Mouse (Mus musculus) stomach, postnatal 0 days (tissue): ENCODE data around the gene Pan2. TPM values are rescaled to one million over a fixed set of nuclear protein-coding genes. Genes with fewer than 3 reads are reported as not detected.

Source experiments
- ATAC-seq: fragments of 200-750 bp; cut with Nextera tagmentation; 2 replicates; pipeline ENCODE4 v1.8.0; 2017; ENCODE audit not compliant: low FRiP score, low TSS enrichment
- DNase-seq: peaks from one replicate; pipeline ENCODE4 v3.0.0-alpha.2; 2016; ENCODE audit warnings: low spot score
- H3K27ac ChIP-seq: fragments of 300-500 bp; sonication (generic); replicated peaks from 2 replicates; pipeline ENCODE4 v1.5.1; 2014; ENCODE audit warnings: mild to moderate bottlenecking, control low read depth
- H3K27me3 ChIP-seq: fragments of 300-500 bp; sonication (generic); 2 replicates; pipeline ENCODE4 v1.6.1; 2014; ENCODE audit warnings: low read length; ENCODE audit not compliant: control insufficient read depth, insufficient read depth
- H3K36me3 ChIP-seq: fragments of 300-500 bp; sonication (generic); 2 replicates; pipeline ENCODE4 v1.6.1; 2014; ENCODE audit warnings: low read length, mixed read lengths; ENCODE audit not compliant: control insufficient read depth, insufficient read depth
- H3K4me1 ChIP-seq: fragments of 300-500 bp; sonication (generic); replicated peaks from 2 replicates; pipeline ENCODE4 v1.6.1; 2014; ENCODE audit warnings: antibody characterized with exemption; ENCODE audit not compliant: control insufficient read depth, insufficient read depth
- H3K4me2 ChIP-seq: fragments of 300-500 bp; sonication (generic); replicated peaks from 2 replicates; pipeline ENCODE4 v1.6.1; 2014; ENCODE audit warnings: low read depth, mild to moderate bottlenecking, control low read depth, moderate library complexity
- H3K4me3 ChIP-seq: fragments of 300-500 bp; sonication (generic); 2 replicates; pipeline ENCODE4 v1.5.1; 2014; ENCODE audit warnings: low read depth, low read length, control low read depth
- H3K9ac ChIP-seq: fragments of 300-500 bp; sonication (generic); 2 replicates; pipeline ENCODE4 v1.6.1; 2014; ENCODE audit warnings: mild to moderate bottlenecking, low read length, control low read depth, mixed read lengths
- H3K9me3 ChIP-seq: fragments of 300-500 bp; sonication (generic); 2 replicates; pipeline ENCODE4 v1.6.1; 2016; ENCODE audit warnings: low read length; ENCODE audit not compliant: control insufficient read depth
- CTCF ChIP-seq: IDR thresholded peaks from 2 replicates; pipeline ENCODE4 v1.5.1; 2016; ENCODE audit warnings: antibody characterized with exemption, low read depth, mild to moderate bottlenecking, moderate library complexity
- EP300 ChIP-seq: optimal IDR thresholded peaks from 2 replicates; pipeline ENCODE3; 2016; ENCODE audit warnings: antibody characterized with exemption
- WGBS: fragments of 180-500 bp; shearing (Covaris S2); extraction: QIAGEN DNeasy Blood & Tissue Kit; methylation state at CpG from one replicate; pipeline ENCODE4 v1.1.7; 2014; 5-methylcytosine and 5-hydroxymethylcytosine counted together
- polyA plus RNA-seq: library from polyadenylated mRNA; unstranded; fragments of >200 nt; fragmentation: Nextera tagmentation; extraction: Ambion mirVana; gene quantifications from 2 replicates; pipeline ENCODE4 v1.2.1, GENCODE M21; 2015

Pan2 gene
- polyA plus RNA-seq, 1 experiment from 2014 or later, result 12.6 TPM

DNA sequence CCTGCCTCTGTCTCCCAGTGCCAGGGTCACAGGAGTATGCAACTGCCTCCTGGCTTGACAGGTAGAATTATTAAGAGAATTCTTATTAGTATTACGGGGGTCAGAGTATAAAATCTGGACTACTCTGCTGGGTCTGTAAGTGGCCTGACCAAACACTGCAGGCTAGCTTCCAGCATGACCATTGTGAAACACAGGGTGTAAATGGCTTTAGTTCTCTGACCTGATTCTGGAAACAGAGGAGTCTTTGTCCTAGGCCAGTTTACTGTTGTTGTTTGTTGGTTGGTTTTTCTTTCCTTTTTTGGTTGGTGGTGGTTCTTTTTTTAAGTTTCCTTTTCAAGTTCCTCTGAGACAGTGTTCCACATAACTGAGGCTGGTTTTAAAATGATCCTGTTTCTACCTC lies 40.3 kb downstream of the Pan2 start:
- no peak for ATAC-seq
- no peak for DNase-seq
- TF ChIP-seq EP300, result no peak
- H3K4me1 ChIP-seq, result 0 out of 2 replicates have a peak, but pooled peaks cover 1% of the 10 kb centered on the region
- H3K9me3 ChIP-seq, result no peaks in the 10 kb centered on the region
- H3K9ac ChIP-seq, result no peak overlapping the region
- WGBS, result 92% methylated on average over 1 of the region's 1 CpGs
- H3K36me3 ChIP-seq, result no peaks in the 10 kb centered on the region
- H3K27ac ChIP-seq, result 0 out of 2 replicates have a peak overlapping the region, but pooled peaks have one; percentile 58
- H3K4me3 ChIP-seq, result no peak overlapping the region
- H3K4me2 ChIP-seq, result no peak overlapping the region
- no peaks in the 10 kb centered on the region for H3K27me3 ChIP-seq

DNA sequence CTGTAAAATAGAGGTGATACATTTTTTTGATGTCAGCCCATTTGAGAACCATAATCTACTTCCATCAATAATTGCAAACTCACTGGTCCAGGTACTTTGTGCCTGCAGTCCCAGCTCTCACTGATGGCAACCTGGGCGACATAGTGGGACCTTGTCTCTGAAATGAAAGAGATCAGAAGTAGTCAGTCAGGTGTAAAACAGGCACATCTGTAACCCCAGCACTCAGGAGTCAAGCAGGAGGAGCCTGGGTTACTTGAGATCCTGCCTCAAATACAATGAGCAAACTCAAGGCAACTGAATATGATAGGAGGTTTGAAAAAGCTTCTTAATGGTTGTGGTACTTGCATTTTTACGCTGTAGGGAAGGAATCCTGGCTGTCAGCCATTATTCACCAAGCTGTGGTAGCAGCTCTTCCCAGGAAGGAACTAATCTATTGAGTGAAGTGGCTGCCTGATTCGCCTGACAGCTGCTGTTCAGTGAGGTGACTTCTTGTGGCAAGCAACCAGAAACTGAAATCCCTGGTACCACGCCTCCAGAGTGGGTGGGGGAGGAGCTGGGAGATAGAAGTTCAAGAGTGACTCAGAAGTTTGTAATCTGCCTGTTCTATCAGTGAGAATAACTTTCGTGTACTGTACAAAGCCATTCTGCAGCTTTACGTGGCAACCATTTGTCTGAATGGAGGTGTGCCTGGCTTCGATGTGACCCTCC lies 41.6 kb downstream of the Pan2 start:
- H3K9me3 ChIP-seq, result no peaks in the 10 kb centered on the region
- H3K27me3 ChIP-seq, result no peaks in the 10 kb centered on the region
- no peaks in the 10 kb centered on the region for H3K36me3 ChIP-seq
- TF ChIP-seq EP300 (no peak), CTCF (no peak)
- H3K4me2 ChIP-seq, result peak overlapping the region; percentile 45
- ATAC-seq (peak; percentile 85), DNase-seq (peak; percentile 87)
- peak overlapping the region; percentile 10; the same call in 1 of the 2 replicates for H3K4me3 ChIP-seq
- WGBS, result 18% methylated on average over 7 of the region's 7 CpGs
- H3K27ac ChIP-seq, result peak overlapping the region; percentile 70
- no peaks in the 10 kb centered on the region for H3K4me1 ChIP-seq
- H3K9ac ChIP-seq, result peak overlapping the region; percentile 23; the same call in 1 of the 2 replicates

DNA sequence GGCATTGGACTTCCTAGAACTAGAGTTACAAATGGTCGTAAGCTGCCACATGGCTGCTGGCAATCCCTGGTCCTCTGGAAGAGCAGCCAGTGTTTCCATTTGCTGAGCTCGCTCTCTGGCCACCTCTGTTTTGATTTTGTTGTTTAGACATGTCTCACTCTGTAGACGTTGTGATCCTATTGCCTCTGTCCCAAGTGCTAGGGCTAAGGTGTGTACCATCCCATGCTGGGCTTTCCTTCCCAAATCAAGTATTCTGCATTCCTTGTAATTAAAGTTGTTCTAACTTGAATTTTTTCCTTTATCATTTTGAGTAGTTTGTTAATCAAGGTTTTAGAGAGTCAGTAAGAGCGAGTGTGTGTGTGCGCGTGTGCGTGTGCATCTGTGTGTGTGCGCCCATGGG lies 44.4 kb downstream of the Pan2 start:
- H3K36me3 ChIP-seq, result peaks cover 10% of the 10 kb centered on the region
- no peak for TF ChIP-seq CTCF
- no peak for TF ChIP-seq EP300
- no peak overlapping the region for H3K9ac ChIP-seq
- no peaks in the 10 kb centered on the region for H3K9me3 ChIP-seq
- DNase-seq (no peak), ATAC-seq (no peak)
- H3K27me3 ChIP-seq, result no peaks in the 10 kb centered on the region
- WGBS, result 82% methylated on average over 8 of the region's 8 CpGs
- H3K27ac ChIP-seq, result peak overlapping the region; percentile 9; the same call in 1 of the 2 replicates
- no peaks in the 10 kb centered on the region for H3K4me1 ChIP-seq
- H3K4me3 ChIP-seq, result no peak overlapping the region
- no peak overlapping the region for H3K4me2 ChIP-seq

DNA sequence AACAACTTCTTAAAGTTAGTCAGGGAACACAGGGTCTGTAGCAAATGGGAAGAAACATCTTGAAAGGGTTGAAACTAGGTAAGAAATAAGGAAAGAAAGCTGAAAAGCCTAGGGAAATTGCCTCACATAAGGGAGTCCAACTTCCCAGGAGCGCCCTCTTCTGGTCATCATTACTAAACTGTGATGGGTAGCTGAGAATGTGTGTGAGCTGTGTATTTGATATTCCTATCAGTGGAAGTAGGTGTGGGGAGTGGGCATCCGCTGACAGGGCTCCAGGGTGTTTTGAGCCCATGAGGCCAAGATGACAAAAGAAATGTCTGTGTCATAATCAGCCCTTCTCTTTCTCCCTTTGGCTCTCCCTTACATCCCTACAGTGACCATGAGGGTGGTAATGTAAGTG lies 55.7 kb downstream of the Pan2 start:
- no peaks in the 10 kb centered on the region for H3K9me3 ChIP-seq
- DNase-seq (peak; percentile 43), ATAC-seq (peak; percentile 28; the same call in 1 of the 2 replicates)
- H3K4me3 ChIP-seq, result no peak overlapping the region
- no peak overlapping the region for H3K4me2 ChIP-seq
- no peaks in the 10 kb centered on the region for H3K27me3 ChIP-seq
- peaks cover 31% of the 10 kb centered on the region for H3K36me3 ChIP-seq
- TF ChIP-seq EP300 (no peak), CTCF (peak; percentile 80)
- H3K9ac ChIP-seq, result no peak overlapping the region
- no peaks in the 10 kb centered on the region for H3K4me1 ChIP-seq
- no peak overlapping the region for H3K27ac ChIP-seq
- WGBS, result 45% methylated on average over 2 of the region's 2 CpGs

DNA sequence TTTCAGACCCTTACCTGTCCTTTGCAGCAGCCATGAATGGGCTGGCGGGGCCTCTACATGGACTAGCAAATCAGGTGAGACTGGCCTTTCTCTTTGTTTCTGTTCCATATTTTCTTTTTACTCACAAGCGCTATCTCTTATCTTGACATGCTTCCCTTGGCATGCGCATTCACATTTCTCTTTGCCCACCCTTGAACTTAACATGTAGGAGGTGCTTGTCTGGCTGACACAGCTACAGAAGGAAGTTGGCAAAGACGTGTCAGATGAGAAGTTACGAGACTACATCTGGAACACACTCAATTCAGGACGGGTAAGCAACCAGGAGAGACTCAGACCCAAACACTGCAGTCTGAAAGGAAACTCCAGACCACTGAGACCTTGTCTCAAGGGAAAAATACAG lies 56.1 kb downstream of the Pan2 start:
- no peaks in the 10 kb centered on the region for H3K9me3 ChIP-seq
- no peaks in the 10 kb centered on the region for H3K4me1 ChIP-seq
- ATAC-seq, result no peak
- TF ChIP-seq EP300 (no peak), CTCF (no peak)
- no peak overlapping the region for H3K4me2 ChIP-seq
- H3K27me3 ChIP-seq, result no peaks in the 10 kb centered on the region
- 78% methylated on average over 6 of the region's 6 CpGs for WGBS
- H3K36me3 ChIP-seq, result peaks cover 26% of the 10 kb centered on the region
- no peak for DNase-seq
- no peak overlapping the region for H3K9ac ChIP-seq
- H3K27ac ChIP-seq, result no peak overlapping the region
- no peak overlapping the region for H3K4me3 ChIP-seq

DNA sequence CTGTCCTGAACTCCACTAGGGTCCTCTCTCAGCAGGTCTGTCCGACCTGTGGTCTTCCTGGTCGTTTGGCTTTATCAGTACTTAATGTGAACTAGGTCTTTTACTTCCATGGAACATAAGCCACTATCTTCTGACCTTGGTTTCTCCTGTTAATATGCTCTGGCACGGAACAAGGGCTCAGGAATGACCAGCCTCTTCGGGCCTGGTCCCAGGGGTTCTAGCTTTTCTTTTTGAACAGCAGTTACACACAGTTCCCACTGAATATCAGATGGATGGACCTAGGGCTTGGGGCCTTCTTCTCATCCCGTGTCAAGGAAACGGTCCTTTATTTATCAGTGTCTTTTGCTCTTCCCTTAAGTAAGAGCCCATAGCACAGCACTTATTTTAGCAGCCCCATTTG lies 58.7 kb downstream of the Pan2 start:
- ATAC-seq (no peak), DNase-seq (no peak)
- H3K36me3 ChIP-seq, result peaks cover 19% of the 10 kb centered on the region
- 88% methylated on average over 6 of the region's 6 CpGs for WGBS
- no peak overlapping the region for H3K4me2 ChIP-seq
- H3K4me1 ChIP-seq, result no peaks in the 10 kb centered on the region
- no peak overlapping the region for H3K27ac ChIP-seq
- no peak overlapping the region for H3K4me3 ChIP-seq
- no peaks in the 10 kb centered on the region for H3K27me3 ChIP-seq
- no peak for TF ChIP-seq CTCF
- no peaks in the 10 kb centered on the region for H3K9me3 ChIP-seq
- no peak overlapping the region for H3K9ac ChIP-seq
